Mouse (Mus musculus): ENCODE data around the gene Wipi2.

DNA sequence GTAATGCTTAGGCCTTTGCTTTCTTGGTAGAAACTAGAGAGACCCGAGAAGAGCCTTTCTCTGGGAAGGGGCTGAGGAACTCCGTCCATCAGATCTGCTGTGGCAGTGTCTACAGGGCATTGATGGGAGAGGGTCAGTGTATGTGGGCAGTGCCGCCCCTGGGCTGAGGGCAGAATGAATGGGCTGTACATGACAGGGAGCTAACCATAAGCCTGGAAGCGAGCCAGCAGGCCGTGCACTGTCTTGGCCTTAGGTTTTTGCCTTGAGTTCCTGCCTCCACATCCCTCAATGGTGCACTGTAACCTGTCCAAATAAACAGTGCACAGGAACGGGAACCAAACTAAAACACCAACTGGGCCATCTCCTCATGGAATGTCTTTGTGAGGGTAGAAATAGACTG, 30.8 kb upstream of the Wipi2 start:
- TF ChIP-seq POLR2A (IDR thresholded peaks at IDR 0.05; ENCODE audit: borderline replicate concordance, extremely low read depth, low read depth, low read length) (no peak), CTCF (IDR thresholded peaks at IDR 0.05; ENCODE audit: insufficient read depth, low read length) (no peak)

Measured in lung, adult 2 months (tissue).